Mouse (Mus musculus): ENCODE measurements around the gene Thap3. TPM values are rescaled to one million over a fixed set of nuclear protein-coding genes. Genes with fewer than 3 reads are reported as not detected.

Thap3 gene
- total RNA-seq, 4 experiments from 2014 or later: 22.0 to 32.0 (median 30.5) TPM

DNA sequence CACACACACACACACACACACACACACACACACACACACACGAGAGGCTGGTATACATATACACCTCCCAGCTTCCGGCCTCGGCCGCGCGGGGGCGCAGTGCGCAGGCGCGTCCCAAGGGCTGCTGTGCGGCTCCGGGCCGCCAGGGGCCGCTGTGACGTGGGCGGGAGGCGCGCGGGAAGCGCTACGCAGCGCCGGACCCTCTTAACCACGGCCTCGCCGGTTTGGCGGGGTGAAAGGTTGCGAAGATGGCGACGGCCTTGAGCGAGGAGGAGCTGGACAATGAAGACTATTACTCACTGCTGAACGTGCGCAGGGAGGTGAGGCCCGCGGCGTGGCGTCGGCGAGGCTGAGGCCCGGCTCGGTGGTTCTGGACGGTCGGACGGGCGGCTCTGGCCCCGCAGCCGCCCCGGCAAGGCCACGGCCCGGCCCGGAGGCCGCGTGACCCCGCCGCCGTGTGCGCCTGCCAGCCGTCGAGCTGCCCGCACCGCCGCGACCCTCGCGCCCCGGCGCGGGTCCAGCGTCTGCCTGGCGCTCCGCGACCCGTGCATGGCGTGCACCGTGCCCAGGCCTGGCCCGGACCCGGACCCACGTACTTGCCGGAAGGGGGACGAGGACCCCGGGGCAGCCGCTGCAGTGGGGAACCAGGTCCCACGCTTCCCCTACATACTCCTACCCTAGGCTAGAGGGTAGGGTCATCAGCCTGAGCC is 55.1 kb downstream of the Thap3 start, which contains the start of gene Dnajc11:
Gene Dnajc11 (plus strand): TSS at position 187 of the 710 bp plus-strand sequence.
- peak; percentile 86 to 91 for DNase-seq (ENCODE audit: low spot score in 2 of 2)

Other genes starting within 250 kb of the Thap3 start
- gene Camta1, start 127.1 kb downstream of the Thap3 start, total RNA-seq (2022): 100 to 1,000 TPM; 236 to 299 (median 267) TPM
- gene Dnajc11, start 55.3 kb downstream of the Thap3 start, total RNA-seq (2022): 10 to 100 TPM; 61.3 to 76.2 (median 66.3) TPM
- gene Phf13, start 7.3 kb upstream of the Thap3 start, total RNA-seq (2022): 10 to 100 TPM; 11.2 to 17.0 (median 13.4) TPM
- gene Klhl21, start 19.8 kb upstream of the Thap3 start, total RNA-seq (2022): 10 to 100 TPM; 19.3 to 24.2 (median 22.0) TPM
- gene Zbtb48, start 38.7 kb upstream of the Thap3 start, total RNA-seq (2022): 10 to 100 TPM; 13.8 to 17.6 (median 15.8) TPM
- 1 to 10 TPM in 1 of 4 experiments, under 1 TPM in 3; 0.72 to 1.1 (median 0.77) TPM for gene Tas1r1, start 49.6 kb upstream of the Thap3 start, total RNA-seq (2022)
- gene Nol9, start 50.3 kb upstream of the Thap3 start, total RNA-seq (2022): 10 to 100 TPM; 18.3 to 21.0 (median 19.9) TPM
- gene Plekhg5, start 83.5 kb upstream of the Thap3 start, total RNA-seq (2022): 100 to 1,000 TPM; 123 to 164 (median 145) TPM
- 10 to 100 TPM; 19.8 to 71.6 (median 34.1) TPM for gene Tnfrsf25, start 126.9 kb upstream of the Thap3 start, total RNA-seq (2022)
- 1 to 10 TPM; 2.9 to 3.0 (median 3.0) TPM for gene Espn, start 163.4 kb upstream of the Thap3 start, total RNA-seq (2022)
- not detected for gene Hes2, start 169.9 kb upstream of the Thap3 start, total RNA-seq (2022)
- 100 to 1,000 TPM; 297 to 327 (median 321) TPM for gene Acot7, start 189.1 kb upstream of the Thap3 start, total RNA-seq (2022)

Data from layer of hippocampus, adult 8-10 months (tissue).